Mouse (Mus musculus): ENCODE measurements at regions not wholly inside any gene's neighbourhood (a gene's known extent, or its start where the extent isn't known, plus 50 kb on each side); places are given as distances from the start of the nearest gene placed in this dataset.

DNA sequence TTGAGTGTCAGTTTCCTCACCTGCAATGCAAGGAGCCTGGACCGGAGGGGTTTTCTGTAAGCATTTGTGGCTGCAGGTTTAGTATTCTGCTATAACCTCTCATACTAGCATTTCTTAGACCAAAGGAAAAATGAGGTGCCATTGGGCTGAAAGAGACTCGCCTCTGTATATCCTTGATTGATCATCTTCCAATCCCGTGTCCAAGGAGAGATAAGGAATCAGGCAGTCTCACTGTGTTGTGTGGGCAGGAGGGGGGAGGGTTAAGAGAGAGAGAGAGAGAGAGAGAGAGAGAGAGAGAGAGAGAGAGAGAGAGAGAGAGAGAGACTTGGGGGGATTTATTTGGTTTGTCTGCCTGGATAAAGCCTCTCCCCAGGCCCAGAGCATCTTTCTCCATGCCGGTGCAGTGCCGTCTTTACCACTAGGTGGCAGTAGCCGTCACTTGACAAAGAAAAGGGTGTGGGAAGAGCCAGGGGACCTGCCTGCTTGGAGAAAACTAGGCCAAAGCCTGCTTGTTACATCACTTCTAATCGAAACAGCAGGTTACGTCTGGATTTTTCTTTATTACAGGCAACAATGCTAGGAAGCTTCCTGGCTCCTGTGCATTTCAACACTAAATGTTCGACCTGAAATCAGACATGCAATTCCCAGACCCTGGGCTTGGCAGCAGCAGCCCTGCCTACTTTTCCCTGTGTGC lies 56.1 kb upstream of the Ces5a start:
- 39% methylated on average over 9 of the region's 9 CpGs for WGBS
- ATAC-seq (ENCODE audit: insufficient number of reproducible peaks, insufficient read depth, low FRiP score, low TSS enrichment) = no peak
- no peaks in the 10 kb centered on the region for H3K27me3 ChIP-seq

DNA sequence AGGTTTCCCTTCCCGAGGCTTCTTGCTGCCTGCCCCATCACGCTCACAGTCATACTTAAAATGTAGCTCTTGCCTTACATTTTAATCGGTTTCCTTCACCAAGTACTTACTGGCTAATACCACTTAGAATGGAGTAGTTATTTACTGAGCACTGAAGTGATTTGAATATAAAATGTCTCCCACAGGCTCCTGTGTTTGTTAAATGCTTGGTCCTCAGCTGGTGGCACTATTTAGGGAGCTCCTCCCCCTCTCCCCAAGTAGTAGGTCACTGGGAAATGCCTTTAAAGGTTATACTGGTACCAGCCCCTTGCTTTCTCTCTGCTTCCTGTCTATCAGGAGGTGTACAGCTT lies 56.6 kb upstream of the Ces5a start:
- no peak overlapping the region for H3K27ac ChIP-seq
- H3K9ac ChIP-seq = no peak overlapping the region
- H3K4me1 ChIP-seq = peaks cover 5% of the 10 kb centered on the region; the same call in 1 of the 2 replicates

More for the DNA sequence above, 56.1 kb upstream of the Ces5a start:
- H3K4me2 ChIP-seq (replicated peaks) = no peak overlapping the region
- H3K9ac ChIP-seq = no peak overlapping the region
- H3K36me3 ChIP-seq = no peaks in the 10 kb centered on the region
- no peak overlapping the region for H3K4me3 ChIP-seq
- H3K9me3 ChIP-seq = no peaks in the 10 kb centered on the region
- H3K27ac ChIP-seq = no peak overlapping the region
- H3K4me1 ChIP-seq = peaks cover 5% of the 10 kb centered on the region; the same call in 1 of the 2 replicates

DNA sequence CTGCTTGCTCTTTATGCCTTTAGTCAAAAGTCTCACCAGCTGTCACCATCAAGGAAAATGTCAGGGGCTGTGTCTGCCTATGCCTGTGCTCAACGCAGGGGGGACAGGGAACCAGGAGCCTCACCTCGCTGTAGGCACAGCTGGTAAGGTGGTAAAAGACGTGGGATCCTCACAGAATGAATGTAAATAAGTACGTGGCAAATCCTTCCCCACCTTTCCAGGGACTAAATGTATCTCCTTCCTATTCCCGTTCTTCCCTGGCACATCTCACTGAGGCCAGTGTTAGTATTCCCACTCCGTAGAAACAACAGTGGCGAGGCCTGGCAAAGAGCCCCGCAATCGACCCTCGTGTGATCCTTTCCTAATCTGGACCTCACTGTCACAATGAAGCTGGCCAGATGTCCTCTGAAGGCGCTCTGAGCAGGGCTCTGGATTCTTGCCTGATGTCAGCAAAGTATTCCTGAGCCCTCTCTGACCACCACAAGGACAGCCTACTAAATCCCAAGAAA lies 63.0 kb upstream of the Ces5a start:
- H3K4me1 ChIP-seq = no peaks in the 10 kb centered on the region
- H3K4me2 ChIP-seq (replicated peaks) = no peak overlapping the region
- no peak overlapping the region for H3K27ac ChIP-seq
- no peaks in the 10 kb centered on the region for H3K9me3 ChIP-seq
- no peak overlapping the region for H3K4me3 ChIP-seq
- H3K9ac ChIP-seq = no peak overlapping the region
- 56% methylated on average over 11 of the region's 11 CpGs for WGBS
- H3K27me3 ChIP-seq = no peaks in the 10 kb centered on the region
- no peaks in the 10 kb centered on the region for H3K36me3 ChIP-seq
- ATAC-seq (ENCODE audit: insufficient number of reproducible peaks, insufficient read depth, low FRiP score, low TSS enrichment) = no peak

More for the DNA sequence above, 56.6 kb upstream of the Ces5a start:
- ATAC-seq (ENCODE audit: insufficient number of reproducible peaks, insufficient read depth, low FRiP score, low TSS enrichment) = no peak
- Histone ChIP-seq H3K27me3 (no peaks in the 10 kb centered on the region), H3K4me3 (no peak overlapping the region), H3K36me3 (no peaks in the 10 kb centered on the region), H3K9me3 (no peaks in the 10 kb centered on the region), H3K4me2 (replicated peaks) (no peak overlapping the region)
- WGBS = 20% methylated on average over 3 of the region's 3 CpGs

DNA sequence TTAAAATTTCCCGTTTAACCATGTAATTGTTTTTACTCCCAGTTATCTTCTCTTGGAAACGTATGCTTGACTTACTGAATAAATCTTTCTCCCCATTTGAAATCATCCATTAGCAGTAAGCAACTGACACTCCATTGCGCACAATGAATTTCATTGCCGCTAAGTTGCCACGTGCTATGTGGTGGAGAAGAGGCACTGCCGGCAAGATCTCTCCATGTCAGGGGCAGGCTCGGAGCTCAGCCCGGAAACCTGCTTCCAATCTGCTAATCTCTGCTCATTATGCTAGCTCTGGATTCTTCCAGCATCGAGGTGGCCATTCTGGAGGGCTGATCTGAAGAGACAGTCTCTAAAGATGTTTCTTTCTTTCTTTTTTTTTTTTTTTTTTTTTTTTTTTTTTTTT lies 63.7 kb upstream of the Ces5a start:
- WGBS = 62% methylated on average over 9 of the region's 9 CpGs
- no peak overlapping the region for H3K27ac ChIP-seq
- no peak for ATAC-seq (ENCODE audit: insufficient number of reproducible peaks, insufficient read depth, low FRiP score, low TSS enrichment)
- H3K4me2 ChIP-seq (replicated peaks) = no peak overlapping the region
- H3K36me3 ChIP-seq = no peaks in the 10 kb centered on the region
- no peak overlapping the region for H3K9ac ChIP-seq
- no peaks in the 10 kb centered on the region for H3K4me1 ChIP-seq
- H3K4me3 ChIP-seq = no peak overlapping the region
- no peaks in the 10 kb centered on the region for H3K9me3 ChIP-seq
- no peaks in the 10 kb centered on the region for H3K27me3 ChIP-seq

DNA sequence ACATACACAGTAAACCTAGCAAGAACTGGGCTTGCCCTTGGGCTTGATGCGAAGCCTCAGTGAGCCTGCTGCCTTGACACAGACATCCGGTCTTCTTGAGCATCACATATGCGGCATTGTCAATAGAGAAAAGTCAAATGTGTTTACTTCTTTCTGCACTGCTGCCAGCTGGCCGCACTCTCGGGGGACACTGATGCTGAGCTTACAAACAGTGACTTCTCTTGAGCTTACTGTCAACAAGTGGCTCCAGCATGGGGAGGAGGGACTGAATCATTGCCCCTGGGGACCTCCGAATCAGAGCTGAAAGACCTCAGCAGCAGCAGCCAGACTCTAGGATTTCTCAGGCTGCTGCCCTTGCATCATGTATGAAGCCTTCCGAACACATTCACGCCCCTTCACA lies 64.1 kb upstream of the Ces5a start:
- H3K4me2 ChIP-seq (replicated peaks) = no peak overlapping the region
- WGBS = 42% methylated on average over 8 of the region's 8 CpGs
- no peak for ATAC-seq (ENCODE audit: insufficient number of reproducible peaks, insufficient read depth, low FRiP score, low TSS enrichment)
- no peak overlapping the region for H3K27ac ChIP-seq
- H3K9ac ChIP-seq = no peak overlapping the region
- no peaks in the 10 kb centered on the region for H3K9me3 ChIP-seq
- H3K4me3 ChIP-seq = no peak overlapping the region
- H3K4me1 ChIP-seq = no peaks in the 10 kb centered on the region
- no peaks in the 10 kb centered on the region for H3K36me3 ChIP-seq
- no peaks in the 10 kb centered on the region for H3K27me3 ChIP-seq

DNA sequence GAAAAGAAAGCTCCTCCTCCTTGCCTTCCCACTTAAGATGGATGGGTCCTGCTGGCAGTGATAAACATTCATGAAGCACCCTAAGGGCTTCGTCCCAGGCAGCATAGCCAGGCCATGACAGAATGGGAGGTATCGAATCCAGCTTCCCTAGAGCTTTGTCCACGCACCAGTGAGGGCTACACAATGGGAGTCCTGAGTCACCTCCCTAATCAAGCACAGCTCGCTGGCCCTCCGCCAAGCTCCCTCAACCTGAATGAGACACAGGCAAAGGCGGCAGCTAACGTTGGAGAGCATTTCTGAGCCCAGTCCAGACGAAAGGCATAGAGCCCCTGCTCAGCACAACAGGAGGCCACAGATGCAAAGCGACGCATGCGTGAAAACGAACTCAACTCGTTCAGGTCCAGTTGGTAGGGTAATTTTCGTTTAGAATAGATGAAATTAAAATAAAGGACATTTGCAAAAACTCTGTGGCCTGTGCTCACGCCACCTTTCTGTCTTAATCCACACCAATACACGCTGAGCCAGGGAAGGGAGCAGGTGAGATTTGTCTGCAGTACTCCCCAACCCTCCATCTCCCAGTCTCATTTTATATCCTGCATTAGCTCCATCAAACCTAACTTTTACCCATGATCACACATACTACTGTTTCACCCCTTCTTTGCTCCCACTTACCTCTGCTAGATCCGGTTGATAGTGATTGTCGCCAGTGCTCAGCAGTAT lies 91.3 kb upstream of the Ces5a start:
- Histone ChIP-seq H3K9ac (0 out of 2 replicates have a peak overlapping the region, but pooled peaks have one; percentile 10), H3K4me2 (replicated peaks) (peak overlapping the region; percentile 39), H3K4me1 (peaks cover 14% of the 10 kb centered on the region), H3K27me3 (no peaks in the 10 kb centered on the region), H3K9me3 (no peaks in the 10 kb centered on the region), H3K36me3 (no peaks in the 10 kb centered on the region), H3K4me3 (no peak overlapping the region), H3K27ac (peak overlapping the region; percentile 57; the same call in 1 of the 2 replicates)
- WGBS = 21% methylated on average over 18 of the region's 18 CpGs
- ATAC-seq (ENCODE audit: insufficient number of reproducible peaks, insufficient read depth, low FRiP score, low TSS enrichment) = no peak

DNA sequence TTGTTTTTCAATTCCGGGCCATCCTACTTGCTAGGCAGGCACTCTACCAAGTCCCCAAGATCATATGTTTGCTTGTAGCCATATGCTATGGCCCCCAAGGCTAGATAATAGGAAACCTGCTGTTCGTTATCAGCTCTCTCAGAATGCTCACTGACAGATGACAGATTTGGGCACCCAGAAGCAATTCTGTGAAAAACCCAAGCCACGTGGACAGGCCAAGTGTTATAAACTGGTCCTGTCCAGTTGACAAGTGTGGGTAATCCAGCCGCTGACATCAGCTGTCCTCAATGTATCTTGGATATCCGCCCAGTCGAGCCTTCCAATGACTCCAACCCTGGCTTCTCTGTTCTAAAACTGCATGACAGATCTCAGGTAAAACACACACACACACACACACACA lies 92.0 kb upstream of the Ces5a start:
- Histone ChIP-seq H3K4me2 (replicated peaks) (no peak overlapping the region), H3K9ac (no peak overlapping the region), H3K4me3 (no peak overlapping the region), H3K4me1 (peaks cover 14% of the 10 kb centered on the region), H3K27ac (no peak overlapping the region), H3K27me3 (no peaks in the 10 kb centered on the region), H3K9me3 (no peaks in the 10 kb centered on the region), H3K36me3 (no peaks in the 10 kb centered on the region)
- no peak for ATAC-seq (ENCODE audit: insufficient number of reproducible peaks, insufficient read depth, low FRiP score, low TSS enrichment)
- 72% methylated on average over 6 of the region's 6 CpGs for WGBS

DNA sequence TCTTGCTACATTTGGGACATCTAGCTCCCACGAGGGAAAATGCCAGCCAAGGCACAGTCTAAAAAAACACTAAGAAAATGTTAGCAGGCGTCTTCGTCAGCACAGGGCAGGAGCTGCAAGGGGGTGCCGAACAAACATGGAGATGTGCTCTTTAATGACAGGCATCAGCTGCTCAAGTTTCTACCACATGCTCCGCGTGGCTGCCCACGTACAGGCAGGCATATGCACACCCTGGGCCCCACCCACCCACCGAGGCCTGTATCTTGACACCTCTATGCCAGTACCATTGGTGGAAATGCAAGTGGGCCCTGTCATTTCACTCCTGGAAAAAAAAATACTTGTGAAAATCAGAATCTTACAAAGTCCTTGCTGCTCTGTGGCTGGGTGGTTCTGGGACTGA lies 97.3 kb upstream of the Ces5a start:
- Histone ChIP-seq H3K9ac (no peak overlapping the region), H3K4me2 (replicated peaks) (no peak overlapping the region), H3K4me3 (no peak overlapping the region), H3K4me1 (no peaks in the 10 kb centered on the region), H3K27me3 (no peaks in the 10 kb centered on the region), H3K27ac (no peak overlapping the region), H3K36me3 (no peaks in the 10 kb centered on the region), H3K9me3 (no peaks in the 10 kb centered on the region)
- 63% methylated on average over 8 of the region's 8 CpGs for WGBS
- ATAC-seq (ENCODE audit: insufficient number of reproducible peaks, insufficient read depth, low FRiP score, low TSS enrichment) = no peak

DNA sequence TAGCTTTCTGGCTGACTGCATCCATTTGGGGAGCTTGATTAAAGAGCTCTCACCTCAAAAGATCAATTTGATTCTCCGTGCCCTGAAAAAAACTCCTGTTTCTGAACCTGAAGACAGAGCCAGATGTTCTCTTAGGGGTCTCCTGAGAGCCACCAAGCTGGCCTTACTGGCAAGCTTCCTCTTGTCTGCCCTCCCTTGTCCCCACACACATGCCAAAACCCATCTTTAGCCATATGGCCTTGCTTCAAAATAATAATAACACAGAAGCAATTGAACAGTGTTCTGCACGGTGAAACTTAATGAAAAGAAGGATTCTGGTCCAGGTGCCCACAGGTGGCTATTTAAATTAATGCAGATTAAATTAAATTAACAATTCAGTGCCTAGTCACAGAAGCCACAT lies 107.1 kb upstream of the Ces5a start:
- 53% methylated on average over 2 of the region's 2 CpGs for WGBS
- no peaks in the 10 kb centered on the region for H3K36me3 ChIP-seq
- H3K9me3 ChIP-seq = no peaks in the 10 kb centered on the region
- no peaks in the 10 kb centered on the region for H3K4me1 ChIP-seq
- ATAC-seq (ENCODE audit: insufficient number of reproducible peaks, insufficient read depth, low FRiP score, low TSS enrichment) = no peak
- H3K4me3 ChIP-seq = no peak overlapping the region
- H3K4me2 ChIP-seq (replicated peaks) = no peak overlapping the region
- H3K27me3 ChIP-seq = no peaks in the 10 kb centered on the region
- H3K27ac ChIP-seq = no peak overlapping the region
- H3K9ac ChIP-seq = no peak overlapping the region

DNA sequence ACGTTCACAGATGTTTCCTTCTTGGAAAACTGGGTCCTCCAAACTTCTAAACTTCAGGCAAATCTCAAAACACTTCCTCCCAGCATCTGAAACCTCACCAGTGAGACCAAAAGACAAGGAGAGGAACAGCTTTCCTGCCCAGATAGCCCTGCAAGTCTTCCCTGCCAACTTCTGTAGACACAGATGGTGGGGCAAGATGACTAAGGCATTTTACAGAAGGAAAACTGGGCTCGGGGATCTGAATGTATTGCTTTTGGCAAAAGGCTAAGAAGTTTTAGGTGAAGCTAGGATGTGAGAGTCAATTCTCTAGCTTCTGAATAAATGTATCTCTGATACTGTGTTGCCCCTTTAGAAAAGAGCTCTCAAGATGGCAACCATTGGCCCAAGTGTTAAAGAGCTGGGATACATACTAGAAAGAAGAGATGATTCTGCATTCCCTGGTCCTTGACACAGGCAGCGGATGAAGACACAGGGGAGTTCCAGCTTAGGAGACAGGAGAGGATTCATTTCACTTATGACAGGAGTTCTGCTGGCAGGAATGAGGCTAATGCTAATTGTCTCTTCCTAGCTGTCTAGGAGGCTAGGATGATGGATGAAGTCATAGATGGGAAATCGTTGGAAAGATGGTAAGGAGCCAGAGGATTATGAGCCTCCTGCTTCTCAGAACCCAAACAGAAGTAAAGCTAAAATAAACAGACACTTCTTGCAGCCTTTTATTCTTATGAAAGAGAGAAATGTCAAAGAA lies 108.0 kb upstream of the Ces5a start:
- WGBS = 86% methylated on average over 4 of the region's 4 CpGs

DNA sequence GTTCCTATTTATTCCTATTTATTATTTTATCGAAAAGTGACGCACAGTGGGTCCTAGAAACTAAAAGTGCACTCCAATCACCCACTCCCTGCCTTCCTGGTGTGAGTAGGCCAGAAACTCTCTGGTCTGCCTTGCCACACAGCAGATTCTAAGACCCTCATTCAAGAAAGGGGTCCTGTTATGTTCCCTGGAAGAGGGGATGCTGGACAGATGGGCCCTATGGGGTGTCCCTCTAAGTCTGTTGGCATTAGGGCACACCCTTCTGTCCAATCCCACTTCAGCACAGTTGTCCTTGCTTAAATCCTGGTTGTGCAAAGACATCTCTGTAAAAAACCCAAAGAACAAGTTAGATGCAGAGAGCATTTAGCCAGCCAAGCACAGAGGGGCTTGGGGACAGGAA lies 117.8 kb upstream of the Ces5a start:
- no peaks in the 10 kb centered on the region for H3K4me1 ChIP-seq
- no peak overlapping the region for H3K9ac ChIP-seq
- H3K4me3 ChIP-seq = no peak overlapping the region
- 93% methylated on average over 2 of the region's 2 CpGs for WGBS
- no peak overlapping the region for H3K4me2 ChIP-seq (replicated peaks)
- H3K27me3 ChIP-seq = no peaks in the 10 kb centered on the region
- H3K36me3 ChIP-seq = no peaks in the 10 kb centered on the region
- no peaks in the 10 kb centered on the region for H3K9me3 ChIP-seq
- no peak overlapping the region for H3K27ac ChIP-seq
- no peak for ATAC-seq (ENCODE audit: insufficient number of reproducible peaks, insufficient read depth, low FRiP score, low TSS enrichment)

More for the DNA sequence above, 108.0 kb upstream of the Ces5a start:
- Histone ChIP-seq H3K27ac (no peak overlapping the region), H3K9me3 (no peaks in the 10 kb centered on the region), H3K4me2 (replicated peaks) (no peak overlapping the region), H3K4me1 (no peaks in the 10 kb centered on the region), H3K4me3 (no peak overlapping the region), H3K36me3 (no peaks in the 10 kb centered on the region), H3K27me3 (no peaks in the 10 kb centered on the region), H3K9ac (no peak overlapping the region)
- ATAC-seq (ENCODE audit: insufficient number of reproducible peaks, insufficient read depth, low FRiP score, low TSS enrichment) = no peak

Measured in embryonic facial prominence, embryonic 12.5 days (tissue).